Mouse (Mus musculus) adrenal gland, adult 2 months (tissue): Measurements from ENCODE around the gene Cfap299. TPM values are rescaled to one million over a fixed set of nuclear protein-coding genes. Genes with fewer than 3 reads are reported as not detected.

Experiments used
- DNase-seq: peaks from one replicate; pipeline ENCODE4 v3.0.0; 2021
- polyA plus RNA-seq: library from polyadenylated mRNA; depleted of rRNA; stranded (reverse); fragments of >200 nt; gene quantifications from 2 replicates; pipeline ENCODE4 v1.2.3, GENCODE M21; 2012
- total RNA-seq, 2 experiments: library from RNA; stranded (reverse); gene quantifications; 2 replicates each; pipeline ENCODE4 v1.2.3; 2021

Gene Cfap299
- total and polyA plus RNA-seq, 3 experiments: not detected

DNA sequence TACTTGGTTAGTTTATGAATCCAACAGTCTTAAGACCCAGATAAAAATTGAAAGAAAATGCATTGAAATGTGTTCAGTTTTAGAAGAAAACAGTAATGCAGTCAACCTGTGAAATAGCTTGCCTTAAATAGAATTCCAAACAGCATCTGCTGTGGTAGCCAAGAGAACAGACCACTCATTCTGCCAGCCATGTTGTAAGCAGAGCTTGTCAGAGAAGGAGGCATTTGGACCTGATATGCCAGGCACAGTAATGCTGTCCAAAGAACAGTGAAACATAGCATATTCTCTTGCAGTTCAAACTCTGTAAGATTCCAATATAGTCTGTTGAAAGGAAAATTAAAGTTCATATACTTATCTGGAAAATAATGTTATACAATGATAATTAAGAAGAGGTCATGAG, 321.2 kb downstream of the Cfap299 start:
- DNase-seq: no peak

DNA sequence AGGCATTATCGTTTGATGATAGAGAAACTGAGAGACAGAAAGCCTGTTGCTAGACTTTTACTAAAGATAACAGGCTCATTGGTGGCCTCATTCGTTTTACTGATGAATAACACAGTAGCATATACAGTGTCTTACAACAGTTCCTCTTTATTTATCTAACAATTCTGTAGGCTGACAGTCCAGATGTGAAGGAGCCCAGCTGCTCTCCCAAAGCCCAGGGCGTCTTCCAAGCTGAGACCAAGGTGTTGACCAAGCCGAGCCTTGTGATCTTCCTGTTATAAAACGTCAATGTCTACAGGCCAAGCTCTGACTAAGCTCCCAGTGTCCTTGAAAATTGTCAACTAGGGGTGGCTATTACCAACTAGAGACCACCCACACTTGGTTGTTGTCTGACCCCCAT, 321.9 kb downstream of the Cfap299 start:
- DNase-seq: no peak

DNA sequence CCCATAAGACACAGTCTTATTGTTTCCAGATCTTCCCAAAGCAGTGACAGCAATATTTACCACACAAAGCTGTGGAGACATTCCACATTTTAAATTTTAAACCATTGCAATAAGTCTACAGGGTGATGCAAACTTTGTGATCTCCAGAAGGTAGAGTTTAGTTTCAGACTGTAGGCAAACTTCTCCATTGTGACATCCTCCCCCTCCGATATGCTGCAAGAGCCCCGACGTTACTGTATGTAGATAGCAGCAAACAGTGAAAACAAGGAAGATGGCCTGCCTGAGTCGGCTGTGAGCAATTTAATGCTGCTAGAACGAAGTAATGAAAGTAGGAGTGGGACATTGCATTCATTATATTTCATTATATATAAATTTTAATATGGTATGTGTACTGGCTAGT, 359.1 kb downstream of the Cfap299 start:
- no peak for DNase-seq

DNA sequence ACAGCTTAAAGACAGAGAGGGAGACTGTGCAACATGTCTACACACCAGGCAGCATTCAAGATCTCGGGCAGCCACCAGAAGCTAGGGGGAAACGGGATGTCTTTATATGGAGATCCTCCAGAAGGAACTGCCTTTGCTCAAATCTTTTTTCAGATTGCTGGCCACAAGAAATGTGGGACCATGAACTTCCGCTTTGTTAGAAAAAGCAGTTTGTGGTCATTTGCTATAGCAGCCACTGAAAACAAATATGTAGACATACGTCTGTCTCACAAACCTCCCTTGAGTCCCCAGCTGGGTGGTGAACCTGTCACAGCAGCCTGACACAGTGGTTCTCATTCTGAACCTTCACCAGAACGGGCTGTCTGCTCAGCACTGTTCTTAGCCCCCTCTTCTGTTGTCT, 363.0 kb downstream of the Cfap299 start:
- DNase-seq: no peak

DNA sequence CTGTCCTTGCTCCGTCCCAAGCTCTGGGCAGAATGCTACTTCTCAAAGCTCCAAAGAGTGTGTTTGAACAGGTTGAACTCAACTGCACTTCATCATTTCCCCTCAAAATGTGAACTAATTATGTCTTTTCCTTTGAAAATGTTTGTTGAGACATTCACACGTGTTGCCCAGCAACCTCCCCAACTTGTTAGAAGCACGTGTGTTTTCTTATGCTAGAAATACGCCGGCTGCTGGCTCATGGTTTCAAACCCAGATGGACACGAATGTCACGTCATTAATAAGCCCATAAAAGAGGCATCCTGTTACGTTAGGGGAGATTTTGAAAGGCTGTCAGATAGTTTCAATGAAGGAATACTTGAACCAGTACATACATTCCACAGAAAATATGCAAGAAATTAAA, 367.2 kb downstream of the Cfap299 start:
- no peak for DNase-seq

DNA sequence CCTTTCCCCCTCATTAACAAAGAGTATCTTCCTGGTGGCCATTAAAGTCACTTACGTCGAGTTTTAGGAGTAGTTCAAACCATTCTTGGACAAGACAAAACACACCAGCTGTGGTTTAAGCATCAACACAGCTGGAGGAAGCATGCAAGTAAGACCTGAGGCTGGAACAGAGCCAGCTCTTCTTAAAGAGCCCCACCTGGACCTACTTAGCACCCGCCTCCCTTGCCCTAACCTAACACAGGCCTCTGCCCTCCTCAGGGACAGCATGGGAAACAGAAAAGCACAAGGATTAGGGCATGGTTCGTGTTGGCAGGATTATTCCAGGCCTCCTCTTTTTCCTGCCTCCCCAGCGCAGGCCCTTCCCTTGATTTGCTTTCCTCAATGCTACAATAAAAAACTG, 374.9 kb downstream of the Cfap299 start:
- DNase-seq: no peak

DNA sequence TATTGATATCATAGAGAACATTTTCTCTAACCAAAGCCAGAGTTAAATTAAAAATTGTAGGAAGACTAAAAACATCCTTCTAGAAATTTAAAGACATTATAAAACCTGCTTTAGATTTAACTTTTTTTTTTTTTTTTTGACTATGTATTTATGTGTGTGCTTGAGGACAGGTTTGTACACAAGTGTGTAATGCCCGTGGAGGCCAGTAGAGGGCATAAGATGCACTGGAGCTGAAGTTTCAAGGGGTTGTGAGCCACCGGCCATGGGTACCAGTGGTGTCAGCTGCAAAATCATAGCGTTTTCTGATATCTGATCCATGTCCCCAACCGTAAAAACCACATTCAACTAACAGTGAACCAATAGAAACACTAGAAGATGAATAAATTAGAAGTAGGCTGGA, 377.5 kb downstream of the Cfap299 start:
- DNase-seq: no peak

DNA sequence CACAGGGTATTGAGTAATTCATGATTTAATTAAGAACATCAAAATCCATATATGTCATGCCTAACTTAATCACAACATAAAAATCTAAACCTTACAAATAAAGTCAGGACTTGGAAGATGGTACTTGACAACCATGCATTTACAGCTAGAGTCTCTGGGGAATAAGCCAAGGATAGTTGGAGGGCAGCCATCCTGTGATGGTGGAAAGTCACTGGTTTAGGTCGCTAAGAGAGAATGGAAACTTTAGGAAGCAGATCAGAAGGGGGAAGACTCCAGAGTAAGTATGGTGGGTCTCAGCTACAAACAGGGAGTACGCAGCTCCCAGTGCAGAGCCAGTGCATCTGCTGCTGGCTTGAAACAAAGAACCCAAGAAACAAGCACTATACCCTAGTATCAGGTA, 386.3 kb downstream of the Cfap299 start:
- DNase-seq: no peak

DNA sequence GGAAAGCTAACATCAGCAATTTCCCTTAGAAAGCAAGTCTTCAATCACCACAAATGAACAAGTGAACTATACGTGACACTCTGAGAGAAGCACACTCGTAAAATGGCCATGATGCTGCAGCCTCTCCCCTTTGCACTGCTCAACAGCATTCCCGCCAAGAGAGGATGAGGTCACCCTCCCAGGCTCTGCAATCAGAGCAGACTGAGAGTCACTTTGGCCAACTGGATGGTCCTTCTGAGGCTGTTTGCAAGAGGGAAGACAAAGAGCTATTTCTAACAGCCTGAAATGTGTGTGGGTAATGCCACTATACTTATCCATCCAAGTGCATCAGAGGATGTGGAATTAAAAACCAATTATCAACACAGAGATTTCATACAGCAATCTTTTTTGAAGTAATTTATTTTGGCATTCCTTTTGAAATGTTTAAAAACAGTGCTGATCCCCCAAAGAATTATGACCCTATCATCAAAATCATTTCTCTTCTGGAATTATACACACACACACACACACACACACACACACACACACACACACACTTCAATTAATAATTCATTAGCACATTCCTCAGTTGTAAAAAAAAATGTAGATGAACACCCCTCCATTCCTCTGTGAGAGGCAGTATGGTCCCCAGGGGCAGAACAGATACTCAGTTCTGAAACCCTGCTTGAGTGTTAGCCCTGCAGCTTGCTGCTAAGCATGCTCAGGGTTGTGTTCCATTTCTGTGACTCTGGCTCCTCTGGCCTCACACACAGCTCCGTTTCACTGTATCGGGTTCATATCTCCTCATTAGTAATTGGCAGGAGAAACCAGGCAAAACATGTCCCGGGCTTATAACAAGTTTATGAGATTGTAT, 403.3 kb downstream of the Cfap299 start:
- DNase-seq: no peak

DNA sequence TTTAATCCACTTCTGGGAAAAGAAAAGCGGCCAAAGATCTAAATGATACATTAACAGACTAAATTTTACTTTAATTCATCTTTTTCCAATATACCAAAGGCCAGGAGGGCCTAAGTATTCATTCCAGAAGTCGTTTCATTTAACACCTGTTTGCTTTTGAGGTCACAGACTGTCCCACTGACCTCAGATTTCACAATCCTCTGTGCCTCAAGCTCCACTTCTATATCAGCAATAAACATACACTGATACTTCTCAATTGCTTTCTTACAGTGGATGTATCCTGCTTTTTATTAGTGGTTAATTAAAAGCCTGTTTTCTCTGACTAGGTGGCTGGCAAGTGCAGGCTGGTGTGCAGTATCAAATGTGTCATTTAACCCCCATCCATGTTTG, 403.9 kb downstream of the Cfap299 start:
- no peak for DNase-seq

DNA sequence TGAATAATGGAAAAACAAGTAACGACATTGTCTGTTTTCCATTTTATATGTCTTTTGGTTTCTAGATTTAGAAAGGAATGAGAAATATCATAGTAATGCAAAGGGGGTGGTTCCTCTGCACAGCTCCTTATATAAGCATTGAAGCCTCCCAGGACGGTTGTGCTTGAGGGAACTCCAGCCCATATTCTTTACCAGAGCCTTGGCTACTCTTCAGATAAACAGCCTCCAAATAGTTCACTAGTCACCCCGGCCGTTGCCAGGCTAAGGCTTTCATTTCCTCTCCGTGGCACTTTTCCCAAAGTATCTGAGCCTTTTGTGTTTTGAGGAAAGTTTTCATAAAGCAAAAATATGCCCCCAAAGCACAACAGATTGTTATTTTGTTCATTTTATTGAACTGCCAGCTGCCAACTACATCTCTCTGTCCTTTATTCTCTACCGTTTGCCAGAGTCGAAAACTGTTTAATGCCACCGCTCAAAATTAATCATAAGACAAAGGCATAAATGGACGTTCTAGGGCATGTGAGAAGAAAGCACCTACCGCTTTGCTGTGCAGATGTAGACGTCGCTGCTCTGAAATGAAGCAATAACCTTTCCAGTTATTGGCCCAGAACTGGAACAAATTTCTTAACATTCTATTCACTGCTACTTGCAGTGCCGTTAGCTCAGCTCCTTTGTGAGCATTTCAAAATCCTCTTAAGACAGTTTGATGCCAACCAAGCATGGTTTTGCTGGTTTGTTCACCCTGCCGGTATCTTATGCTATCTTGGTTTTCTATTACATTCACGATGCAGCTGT, 433.0 kb downstream of the Cfap299 start:
- DNase-seq: no peak

DNA sequence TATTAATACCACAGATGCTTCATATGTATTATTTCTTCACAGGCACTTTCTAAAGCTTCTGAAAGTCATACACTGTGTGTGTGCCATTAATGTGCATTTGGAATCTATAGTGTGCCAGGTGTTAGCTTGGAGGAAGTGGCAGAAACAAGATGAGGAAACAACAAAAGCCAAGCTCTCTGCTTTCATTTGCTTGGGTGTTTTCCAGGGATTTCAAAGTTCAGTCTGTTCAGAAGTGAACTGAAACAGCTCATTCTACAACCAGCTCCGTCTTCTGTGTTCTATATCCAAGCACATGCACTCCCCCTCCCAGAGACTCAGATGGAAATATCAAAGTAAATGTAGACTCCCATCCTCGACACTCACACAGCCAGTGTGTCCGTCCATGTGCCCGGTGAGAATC, 449.5 kb downstream of the Cfap299 start:
- no peak for DNase-seq

DNA sequence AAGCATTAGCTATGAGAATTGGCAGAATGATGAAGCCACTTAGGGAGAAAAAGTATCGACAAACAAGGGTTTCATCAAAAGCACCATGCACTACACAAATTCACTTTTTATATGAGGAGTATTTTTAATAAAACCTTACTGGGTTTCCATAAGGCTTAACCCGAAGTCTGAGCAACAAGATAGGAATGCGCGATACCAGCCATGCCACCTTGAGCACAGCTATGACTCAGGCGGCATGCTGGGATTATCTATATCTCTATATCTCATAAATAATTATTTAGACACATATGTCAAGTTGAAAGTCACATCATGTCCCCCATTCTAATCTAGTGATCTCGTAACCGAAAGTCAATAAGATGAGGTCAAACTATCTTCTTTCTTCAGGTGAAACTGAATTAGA, 453.0 kb downstream of the Cfap299 start:
- DNase-seq: no peak

DNA sequence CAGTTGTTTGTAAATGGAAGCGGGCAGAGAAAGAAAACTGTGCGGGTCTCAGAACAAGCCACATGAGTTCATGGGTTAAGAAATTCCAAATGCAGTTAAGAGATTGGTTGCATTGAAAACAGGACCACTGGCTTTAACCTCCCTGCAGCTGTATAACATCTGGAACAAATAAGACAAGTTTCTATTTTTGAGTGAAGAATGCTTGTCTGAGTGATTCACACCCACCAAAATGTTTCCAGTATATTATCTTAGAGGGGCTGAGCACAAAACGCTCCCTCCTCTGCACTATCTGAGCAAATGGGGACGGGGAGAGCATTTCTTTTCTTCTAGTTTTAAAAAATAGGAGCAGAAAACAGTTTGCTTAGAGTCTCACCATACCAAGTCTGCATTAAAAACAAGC, 458.6 kb downstream of the Cfap299 start:
- DNase-seq: no peak

DNA sequence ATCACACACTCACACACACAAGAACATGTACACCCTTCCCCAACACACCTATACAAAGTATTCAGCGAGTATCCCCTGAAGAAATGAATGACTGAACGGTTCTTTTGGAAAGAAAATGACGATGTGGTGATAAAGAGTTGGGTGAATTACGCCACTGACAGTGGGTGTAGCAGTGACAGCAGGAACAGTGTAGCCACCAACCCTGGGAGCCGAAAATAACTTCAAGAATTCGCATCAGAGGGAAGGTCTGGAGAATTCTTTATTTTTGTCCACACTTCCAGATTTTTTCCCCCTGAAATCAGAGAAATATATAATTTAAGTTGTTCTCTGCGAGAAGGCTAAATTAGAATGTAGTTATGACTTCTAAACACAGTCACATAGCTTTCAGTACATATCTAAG, 459.5 kb downstream of the Cfap299 start:
- DNase-seq: no peak

DNA sequence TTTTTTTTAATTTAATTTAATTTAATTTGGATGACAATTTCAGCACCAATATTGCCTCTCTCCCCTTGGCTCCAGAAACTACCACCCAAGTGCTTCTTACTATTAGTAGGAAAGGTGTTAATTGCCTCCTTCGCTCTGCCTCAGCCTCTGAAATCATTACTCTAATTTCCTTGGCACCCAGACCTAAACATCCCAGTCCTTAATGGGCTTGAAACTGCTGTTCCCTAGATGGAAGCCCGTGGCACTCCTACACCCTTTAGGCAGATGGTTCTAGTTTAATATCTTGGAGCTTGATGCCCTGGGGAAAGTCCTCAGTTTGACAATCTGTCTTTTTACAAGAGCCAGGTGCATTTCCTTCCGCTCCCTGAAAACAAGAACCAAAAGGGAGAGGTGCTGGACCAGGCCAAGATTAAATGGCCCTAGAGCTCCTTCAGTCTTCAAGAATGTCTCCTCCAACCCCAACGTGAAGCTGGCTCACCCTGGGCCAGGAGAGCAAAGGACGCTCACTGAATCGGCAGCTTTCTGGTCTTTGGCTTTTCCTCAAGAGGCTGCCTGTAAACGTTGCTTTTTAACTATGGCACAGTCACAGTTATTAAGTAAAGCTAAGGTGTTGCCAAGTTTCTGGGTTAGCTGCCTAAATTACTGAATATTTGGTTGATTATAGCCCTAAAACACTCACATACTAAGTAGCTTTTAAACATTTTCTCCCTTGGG, 461.9 kb downstream of the Cfap299 start:
- DNase-seq: no peak

DNA sequence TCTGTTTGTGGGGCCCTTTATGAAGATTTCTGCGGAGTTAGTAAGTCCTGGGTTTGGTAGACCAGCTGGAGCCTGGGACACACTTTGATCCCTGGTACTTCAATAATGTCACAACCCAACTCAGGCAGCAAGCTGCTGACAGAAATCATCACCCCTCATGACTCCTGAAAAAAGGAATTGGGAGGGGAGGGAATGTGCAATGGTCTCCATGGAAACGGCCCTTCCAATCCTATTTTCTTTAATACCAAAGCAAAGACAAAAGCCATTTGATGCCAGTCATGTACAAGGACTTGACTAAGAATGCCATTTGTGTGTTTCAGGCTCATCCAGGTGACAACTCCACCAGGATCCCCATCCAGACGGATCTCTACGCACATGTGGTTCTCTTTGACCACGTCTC, 472.4 kb downstream of the Cfap299 start:
- no peak for DNase-seq

DNA sequence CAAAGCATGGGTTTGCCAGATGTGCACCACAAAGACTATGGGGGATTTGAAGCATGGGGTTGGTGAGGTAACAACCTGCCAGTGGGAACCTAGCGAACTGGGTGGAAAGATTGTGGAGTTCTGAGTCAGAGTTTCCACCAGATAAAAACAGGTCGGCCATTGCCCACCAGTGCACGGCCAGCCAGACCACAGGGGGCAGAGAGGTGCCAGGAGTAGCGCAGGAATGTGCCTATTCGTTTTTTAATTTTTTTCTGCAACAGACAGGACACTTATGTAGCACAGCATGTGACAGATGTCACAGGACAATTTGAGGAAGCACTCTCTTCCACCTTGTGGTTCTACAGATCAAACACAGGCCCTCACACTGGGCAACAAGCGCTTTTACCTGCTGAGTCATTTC, 475.7 kb downstream of the Cfap299 start:
- no peak for DNase-seq

DNA sequence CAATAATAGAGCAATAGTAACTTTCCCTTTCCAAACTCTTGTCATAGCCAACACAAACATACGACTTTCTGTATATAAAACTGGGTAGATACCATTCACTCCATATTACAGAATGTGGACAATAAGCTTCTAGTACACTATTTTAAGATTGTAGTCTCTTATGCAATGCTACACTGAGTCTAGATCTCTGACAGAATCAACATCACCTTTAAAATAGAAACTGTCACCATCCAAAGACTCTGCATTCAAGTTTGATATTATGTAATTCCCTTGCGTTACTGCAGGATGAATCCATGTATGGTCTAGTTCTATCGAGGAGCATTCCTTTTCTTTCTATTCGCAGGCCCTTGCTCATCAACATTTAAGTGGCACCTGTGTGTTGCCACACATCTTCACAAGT, 477.4 kb downstream of the Cfap299 start:
- no peak for DNase-seq

DNA sequence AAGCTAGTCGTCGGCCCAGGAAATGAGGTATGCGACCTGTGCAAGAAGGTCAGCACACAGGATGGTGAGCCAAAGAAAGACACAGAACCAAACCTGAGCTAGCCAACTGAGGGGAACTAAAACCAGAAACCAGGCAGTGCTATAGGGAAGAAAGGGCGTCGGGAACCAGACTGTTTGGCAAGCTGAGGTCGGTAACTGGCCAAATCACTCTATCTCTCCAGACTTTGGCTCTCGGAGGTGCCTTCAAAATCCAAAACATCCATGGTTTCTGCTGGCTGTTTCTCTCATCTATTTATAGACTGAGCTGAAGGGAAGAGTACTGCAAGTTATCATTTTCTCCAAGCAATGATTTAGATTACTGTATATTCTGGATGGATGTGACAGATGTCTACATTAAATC, 477.9 kb downstream of the Cfap299 start:
- no peak for DNase-seq

DNA sequence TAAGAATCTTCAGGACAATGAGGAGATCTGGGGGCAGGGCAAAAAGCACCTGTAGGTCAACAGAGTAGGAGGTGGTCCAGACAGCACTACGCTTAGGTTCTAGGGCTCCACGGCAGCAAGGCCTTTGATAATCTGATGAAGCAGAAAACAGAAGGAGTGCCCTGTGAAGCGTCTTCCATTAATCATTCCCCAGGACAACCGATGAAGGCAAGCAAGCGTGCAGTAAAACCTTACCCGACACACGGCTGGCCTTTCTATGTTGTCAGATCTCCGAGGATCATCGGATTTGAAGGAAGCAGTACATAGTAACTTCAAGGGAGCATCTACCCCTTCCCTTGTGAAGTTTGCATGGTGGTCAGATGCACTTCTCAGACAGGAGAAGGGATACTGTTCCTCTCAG, 478.8 kb downstream of the Cfap299 start:
- no peak for DNase-seq

DNA sequence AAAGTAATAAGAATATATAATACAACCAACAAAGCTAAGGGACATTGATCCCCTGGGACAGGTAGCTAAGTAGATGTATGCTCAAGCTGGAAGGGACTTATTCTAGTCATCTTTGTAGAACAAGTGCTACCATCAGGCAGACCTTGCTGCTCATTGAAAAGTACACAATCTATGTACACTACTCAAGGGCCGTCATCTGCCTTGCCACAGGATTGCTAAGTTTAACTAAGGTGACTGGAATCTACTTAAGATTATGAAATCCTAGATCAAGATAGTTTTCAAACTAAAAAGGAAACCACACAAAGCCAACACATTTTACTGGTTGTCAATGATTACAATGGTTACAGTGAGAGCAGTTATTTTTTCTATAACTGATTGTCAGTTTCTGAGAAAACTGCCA, 483.3 kb downstream of the Cfap299 start:
- no peak for DNase-seq

DNA sequence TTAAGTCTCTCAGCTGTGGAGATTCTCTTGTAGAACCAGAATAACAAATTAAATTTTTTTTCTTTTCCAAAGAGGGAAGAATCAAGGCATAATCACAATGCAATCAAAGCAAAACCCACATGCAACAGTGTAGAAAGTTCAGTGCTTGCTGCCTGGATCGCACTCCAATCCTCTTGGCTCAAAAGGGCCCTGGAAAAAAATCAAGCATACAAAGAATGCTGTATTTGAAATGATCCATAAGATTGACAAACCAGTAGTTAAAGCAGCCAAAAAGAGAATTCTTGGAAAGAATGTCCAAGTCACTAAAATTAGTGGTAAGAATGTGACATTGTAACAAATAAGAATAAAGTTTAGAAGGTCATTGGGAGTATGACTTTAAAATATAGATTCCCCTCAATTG, 486.2 kb downstream of the Cfap299 start:
- no peak for DNase-seq
